Mouse (Mus musculus): ENCODE measurements at regions not wholly inside any gene's neighbourhood (a gene's known extent, or its start where the extent isn't known, plus 50 kb on each side); places are given as distances from the start of the nearest gene placed in this dataset.

- DNase-seq (ENCODE audit: low spot score in 2 of 2) = no peak
Measured at GRCm38 (mm10) chr2:79547284-79547683, 87.9 kb upstream of the Itprid2 start.

GRCm38 (mm10) chr2:79548039-79548600 is 87.0 kb upstream of the Itprid2 start:
- DNase-seq (ENCODE audit: low spot score in 2 of 2) = no peak

- DNase-seq (ENCODE audit: low spot score in 2 of 2) = no peak
Measured at GRCm38 (mm10) chr2:79549781-79550180, 85.4 kb upstream of the Itprid2 start.

- DNase-seq (ENCODE audit: low spot score in 2 of 2) = no peak
Measured at GRCm38 (mm10) chr2:79550432-79550831, 84.7 kb upstream of the Itprid2 start.

- no peak for DNase-seq (ENCODE audit: low spot score in 2 of 2)
Measured at GRCm38 (mm10) chr2:79552481-79552880, 82.7 kb upstream of the Itprid2 start.

- DNase-seq (ENCODE audit: low spot score in 2 of 2) = no peak
Measured at GRCm38 (mm10) chr2:79555395-79555794, 79.8 kb upstream of the Itprid2 start.

GRCm38 (mm10) chr2:79557361-79557760 is 77.8 kb upstream of the Itprid2 start:
- no peak for DNase-seq (ENCODE audit: low spot score in 2 of 2)

GRCm38 (mm10) chr2:79566280-79566933 is 68.7 kb upstream of the Itprid2 start:
- DNase-seq (ENCODE audit: low spot score in 2 of 2) = no peak

GRCm38 (mm10) chr2:79567413-79567934 is 67.7 kb upstream of the Itprid2 start:
- DNase-seq (ENCODE audit: low spot score in 2 of 2) = no peak

- no peak for DNase-seq (ENCODE audit: low spot score in 2 of 2)
Measured at GRCm38 (mm10) chr2:79569663-79570062, 65.5 kb upstream of the Itprid2 start.

GRCm38 (mm10) chr2:79571910-79572309 is 63.2 kb upstream of the Itprid2 start:
- no peak for DNase-seq (ENCODE audit: low spot score in 2 of 2)

- no peak for DNase-seq (ENCODE audit: low spot score in 2 of 2)
Measured at GRCm38 (mm10) chr2:79575074-79575473, 60.1 kb upstream of the Itprid2 start.

GRCm38 (mm10) chr2:79585022-79585774 is 50.0 kb upstream of the Itprid2 start:
- DNase-seq (ENCODE audit: low spot score in 2 of 2) = no peak
